Mouse (Mus musculus): ENCODE measurements around the gene Kif28.
A peak's percentile ranks its signal among the peaks of the same experiment; 100 is the strongest.
"Not testable (repeated sequence)": the region's sequence is repeated elsewhere in the genome, so short reads cannot be mapped to it uniquely, and the experiment has no call there.

The Kif28 gene

GRCm38 (mm10) chr1:179745171-179745570 is at the start of gene Kif28:
Gene Kif28, minus strand, starts transcription at chr1:179745271.
- DNase-seq (ENCODE audit: low spot score in 2 of 2), result no peak

- DNase-seq (ENCODE audit: low spot score in 2 of 2), result no peak
Measured at GRCm38 (mm10) chr1:179787281-179787680, 42.2 kb upstream of the Kif28 start.

GRCm38 (mm10) chr1:179785502-179785901 is 40.4 kb upstream of the Kif28 start:
- DNase-seq (ENCODE audit: low spot score in 2 of 2), result no peak

GRCm38 (mm10) chr1:179784098-179784497 is 39.0 kb upstream of the Kif28 start:
- no peak for DNase-seq (ENCODE audit: low spot score in 2 of 2)

GRCm38 (mm10) chr1:179776831-179777230 is 31.8 kb upstream of the Kif28 start:
- no peak for DNase-seq (ENCODE audit: low spot score in 2 of 2)

- DNase-seq (ENCODE audit: low spot score in 2 of 2), result no peak
Measured at GRCm38 (mm10) chr1:179760553-179760952, 15.5 kb upstream of the Kif28 start.

GRCm38 (mm10) chr1:179760086-179760485 is 15.0 kb upstream of the Kif28 start:
- no peak for DNase-seq (ENCODE audit: low spot score in 2 of 2)

- DNase-seq (ENCODE audit: low spot score in 2 of 2), result no peak
Measured at GRCm38 (mm10) chr1:179756477-179756876, 11.4 kb upstream of the Kif28 start.

- no peak for DNase-seq (ENCODE audit: low spot score in 2 of 2)
Measured at GRCm38 (mm10) chr1:179753006-179753405, 7.9 kb upstream of the Kif28 start.

- DNase-seq (ENCODE audit: low spot score in 2 of 2), result no peak
Measured at GRCm38 (mm10) chr1:179752276-179752675, 7.2 kb upstream of the Kif28 start.

- no peak for DNase-seq (ENCODE audit: low spot score in 2 of 2)
Measured at GRCm38 (mm10) chr1:179743593-179744193, 1.4 kb downstream of the Kif28 start.

- DNase-seq (ENCODE audit: low spot score in 2 of 2), result no peak
Measured at GRCm38 (mm10) chr1:179736483-179736882, 8.6 kb downstream of the Kif28 start.

- peak; percentile 68 to 69 for DNase-seq (ENCODE audit: low spot score in 2 of 2)
Measured at GRCm38 (mm10) chr1:179734500-179735474, 10.3 kb downstream of the Kif28 start.

- no peak for DNase-seq (ENCODE audit: low spot score in 2 of 2)
Measured at GRCm38 (mm10) chr1:179731391-179731790, 13.7 kb downstream of the Kif28 start.

GRCm38 (mm10) chr1:179728661-179729060 is 16.4 kb downstream of the Kif28 start:
- no peak for DNase-seq (ENCODE audit: low spot score in 2 of 2)

- DNase-seq (ENCODE audit: low spot score in 2 of 2), result no peak
Measured at GRCm38 (mm10) chr1:179722811-179723469, 22.1 kb downstream of the Kif28 start.

GRCm38 (mm10) chr1:179715786-179716185 is 29.3 kb downstream of the Kif28 start:
- no peak for DNase-seq (ENCODE audit: low spot score in 2 of 2)

GRCm38 (mm10) chr1:179715289-179715688 is 29.8 kb downstream of the Kif28 start:
- not testable (repeated sequence) for DNase-seq (ENCODE audit: low spot score in 2 of 2)

GRCm38 (mm10) chr1:179713367-179713766 is 31.7 kb downstream of the Kif28 start:
- DNase-seq (ENCODE audit: low spot score in 2 of 2), result no peak

GRCm38 (mm10) chr1:179712658-179713057 is 32.4 kb downstream of the Kif28 start:
- DNase-seq (ENCODE audit: low spot score in 2 of 2), result no peak

- no peak for DNase-seq (ENCODE audit: low spot score in 2 of 2)
Measured at GRCm38 (mm10) chr1:179710739-179711138, 34.3 kb downstream of the Kif28 start.

GRCm38 (mm10) chr1:179709390-179709789 is 35.7 kb downstream of the Kif28 start:
- DNase-seq (ENCODE audit: low spot score in 2 of 2), result peak; percentile 83 to 92

Measured in right cerebral cortex, postnatal 10 days (tissue).